Mouse (Mus musculus) liver, postnatal 0 days (tissue): ENCODE data around the gene Vmn1r235. TPM values are rescaled to one million over a fixed set of nuclear protein-coding genes. Genes with fewer than 3 reads are reported as not detected.
"Not testable (repeated sequence)": the region's sequence is repeated elsewhere in the genome, so short reads cannot be mapped to it uniquely, and the experiment has no call there.

Experiments
- ATAC-seq: fragments of 200-750 bp; cut with Nextera tagmentation; 2 replicates; pipeline ENCODE4 v1.8.0; 2017; ENCODE audit warnings: mild to moderate bottlenecking, moderate library complexity
- DNase-seq: peaks from one replicate; pipeline ENCODE4 v3.0.0-alpha.2; 2016
- H3K27ac ChIP-seq: fragments of 300-500 bp; sonication (generic); 2 replicates; pipeline ENCODE4 v1.5.1; 2014; ENCODE audit warnings: antibody characterized with exemption, moderate library complexity, mild to moderate bottlenecking, low read depth
- H3K27me3 ChIP-seq: fragments of 300-500 bp; sonication (generic); 2 replicates; pipeline ENCODE4 v1.6.1; 2014; ENCODE audit warnings: low read length, control low read depth, mixed read lengths; ENCODE audit not compliant: insufficient read depth
- H3K36me3 ChIP-seq: fragments of 300-500 bp; sonication (generic); replicated peaks from 2 replicates; pipeline ENCODE4 v1.6.1; 2014; ENCODE audit warnings: mild to moderate bottlenecking, control low read depth, low read length, moderate library complexity, mixed read lengths; ENCODE audit not compliant: insufficient read depth
- H3K4me1 ChIP-seq: fragments of 300-500 bp; sonication (generic); 2 replicates; pipeline ENCODE4 v1.6.1; 2014; ENCODE audit warnings: antibody characterized with exemption, mild to moderate bottlenecking, control low read depth; ENCODE audit not compliant: insufficient read depth
- H3K4me2 ChIP-seq: fragments of 300-500 bp; sonication (generic); 2 replicates; pipeline ENCODE4 v1.6.1; 2014; ENCODE audit warnings: low read depth, mild to moderate bottlenecking, low read length, moderate library complexity, mixed read lengths
- H3K4me3 ChIP-seq: fragments of 300-500 bp; sonication (generic); 2 replicates; pipeline ENCODE4 v1.5.1; 2014; ENCODE audit warnings: low read depth, low read length
- H3K9ac ChIP-seq: fragments of 300-500 bp; sonication (generic); replicated peaks from 2 replicates; pipeline ENCODE4 v1.6.1; 2014; ENCODE audit warnings: mild to moderate bottlenecking, moderate library complexity
- H3K9me3 ChIP-seq: fragments of 300-500 bp; sonication (generic); 2 replicates; pipeline ENCODE4 v1.6.1; 2016; ENCODE audit warnings: mild to moderate bottlenecking, control low read depth, low read length, mixed read lengths
- CTCF ChIP-seq: sonication (generic); IDR thresholded peaks from 2 replicates; pipeline ENCODE4 v1.5.1; 2016; ENCODE audit warnings: antibody characterized with exemption, low read depth
- EP300 ChIP-seq: IDR thresholded peaks from 2 replicates; pipeline ENCODE4 v1.6.1; 2016; ENCODE audit warnings: antibody characterized with exemption, low read depth, mild to moderate bottlenecking
- WGBS: fragments of 180-500 bp; shearing (Covaris S2); extraction: QIAGEN DNeasy Blood & Tissue Kit; methylation state at CpG from one replicate; pipeline ENCODE4 v1.1.7; 2014; ENCODE audit not compliant: insufficient replicate concordance; 5-methylcytosine and 5-hydroxymethylcytosine counted together
- polyA plus RNA-seq: library from polyadenylated mRNA; unstranded; fragments of >200 nt; fragmentation: Nextera tagmentation; extraction: Ambion mirVana; gene quantifications from 2 replicates; pipeline ENCODE4 v1.2.1, GENCODE M21; 2015

The Vmn1r235 gene
- not detected in 2 replicates for polyA plus RNA-seq

- ATAC-seq, result no peak
- H3K4me1 ChIP-seq, result no peaks in the 10 kb centered on the region
- no peaks in the 10 kb centered on the region for H3K27me3 ChIP-seq
- DNase-seq, result no peak
- no peak within 1 kb of the TSS for H3K4me2 ChIP-seq
- TF ChIP-seq EP300 (no peak), CTCF (no peak)
- H3K27ac ChIP-seq, result no peak within 1 kb of the TSS
- no peak within 1 kb of the TSS for H3K4me3 ChIP-seq
- no peaks in the 10 kb centered on the region for H3K9me3 ChIP-seq
- no peaks in the 10 kb centered on the region for H3K36me3 ChIP-seq
- no peak within 1 kb of the TSS for H3K9ac ChIP-seq
Measured at GRCm38 (mm10) chr17:21256111-21256510, at the start of gene Vmn1r235. Gene Vmn1r235, plus strand, starts transcription at chr17:21256411.

- not testable (repeated sequence) for DNase-seq, H3K4me1 ChIP-seq, H3K27ac ChIP-seq, ATAC-seq, H3K4me2 ChIP-seq, H3K9ac ChIP-seq, H3K4me3 ChIP-seq, H3K27me3 ChIP-seq, H3K9me3 ChIP-seq, H3K36me3 ChIP-seq
- WGBS, result 86% methylated on average over 1 of the region's 1 CpGs
Measured at GRCm38 (mm10) chr17:21211081-21211480, 45.1 kb upstream of the Vmn1r235 start.

DNA sequence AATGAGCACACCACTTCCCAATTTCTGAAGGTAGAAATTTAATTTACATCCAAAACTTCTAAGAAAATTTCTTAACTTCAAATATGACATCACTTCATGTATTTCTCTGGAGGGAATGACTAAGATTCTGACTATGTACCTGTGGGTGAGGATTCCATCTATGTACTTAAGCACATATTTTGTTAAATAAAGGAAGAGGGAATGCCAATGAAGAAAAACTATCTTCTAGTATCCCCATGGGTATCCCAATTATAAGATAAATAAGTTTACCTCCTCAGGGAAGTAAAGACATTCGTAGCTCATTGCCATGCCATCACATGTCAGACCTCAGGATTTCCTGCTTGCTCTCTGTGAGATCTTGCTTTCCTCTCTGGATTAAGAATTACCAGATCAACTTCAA lies 30.4 kb upstream of the Vmn1r235 start, which contains the start of gene Vmn1r234:
Vmn1r234 (plus strand) TSS at position 301 of the 400 bp plus-strand sequence.
- H3K27ac ChIP-seq, result no peak within 1 kb of the TSS
- H3K27me3 ChIP-seq, result no peaks in the 10 kb centered on the region
- no peak within 1 kb of the TSS for H3K4me2 ChIP-seq
- no peak within 1 kb of the TSS for H3K9ac ChIP-seq
- H3K4me3 ChIP-seq, result no peak within 1 kb of the TSS
- H3K9me3 ChIP-seq, result no peaks in the 10 kb centered on the region
- H3K36me3 ChIP-seq, result no peaks in the 10 kb centered on the region
- WGBS, result 71% methylated on average over 1 of the region's 1 CpGs
- no peak for TF ChIP-seq CTCF
- TF ChIP-seq EP300, result no peak
- no peak for ATAC-seq
- DNase-seq, result no peak
- no peaks in the 10 kb centered on the region for H3K4me1 ChIP-seq

DNA sequence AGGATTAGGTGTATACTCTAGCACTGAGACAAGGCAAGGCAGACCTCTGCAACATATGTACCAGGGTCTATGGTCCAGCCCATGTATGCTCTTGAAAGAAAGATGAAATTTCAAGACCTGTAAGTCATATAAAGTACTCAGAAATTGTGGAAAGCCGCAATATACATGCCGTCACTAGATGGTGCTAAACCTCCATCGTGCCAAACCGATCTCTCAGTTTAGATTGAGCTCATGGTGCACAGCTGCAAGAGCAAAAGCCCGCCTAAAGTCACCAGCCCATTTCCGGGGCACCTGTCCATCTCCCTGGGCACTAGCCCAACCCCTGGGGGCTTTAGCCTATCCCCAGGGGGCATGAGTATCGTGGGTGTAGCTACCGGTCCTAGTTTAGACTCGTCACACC lies 24.6 kb upstream of the Vmn1r235 start:
- no peak overlapping the region for H3K4me3 ChIP-seq
- 0 out of 2 replicates have a peak, but pooled peaks have one; percentile 5 for ATAC-seq
- TF ChIP-seq EP300 (no peak), CTCF (peak; percentile 70)

GRCm38 (mm10) chr17:21272103-21272502 lies 15.9 kb downstream of the Vmn1r235 start:
- Histone ChIP-seq H3K4me2 (no peak overlapping the region), H3K9ac (no peak overlapping the region), H3K9me3 (no peaks in the 10 kb centered on the region), H3K27ac (no peak overlapping the region), H3K4me1 (no peaks in the 10 kb centered on the region), H3K4me3 (no peak overlapping the region), H3K27me3 (no peaks in the 10 kb centered on the region), H3K36me3 (no peaks in the 10 kb centered on the region)
- TF ChIP-seq CTCF, result peak; percentile 63
- no peak for TF ChIP-seq EP300
- ATAC-seq (peak; percentile 31; the same call in 1 of the 2 replicates), DNase-seq (no peak)
- 15% methylated on average over 4 of the region's 4 CpGs for WGBS

More for the DNA sequence above, 24.6 kb upstream of the Vmn1r235 start:
- Histone ChIP-seq H3K36me3 (no peaks in the 10 kb centered on the region), H3K9me3 (no peaks in the 10 kb centered on the region), H3K4me2 (no peak overlapping the region), H3K4me1 (no peaks in the 10 kb centered on the region), H3K9ac (no peak overlapping the region), H3K27me3 (no peaks in the 10 kb centered on the region), H3K27ac (no peak overlapping the region)
- peak; percentile 55 for DNase-seq
- 22% methylated on average over 9 of the region's 9 CpGs for WGBS

- H3K36me3 ChIP-seq, result no peaks in the 10 kb centered on the region
- H3K9me3 ChIP-seq, result no peaks in the 10 kb centered on the region
- no peak within 1 kb of the TSS for H3K4me3 ChIP-seq
- DNase-seq, result no peak
- no peak within 1 kb of the TSS for H3K27ac ChIP-seq
- no peak for ATAC-seq
- 66% methylated on average over 3 of the region's 3 CpGs for WGBS
- no peak within 1 kb of the TSS for H3K4me2 ChIP-seq
- TF ChIP-seq EP300, result no peak
- TF ChIP-seq CTCF, result no peak
- no peaks in the 10 kb centered on the region for H3K27me3 ChIP-seq
- no peak within 1 kb of the TSS for H3K9ac ChIP-seq
- no peaks in the 10 kb centered on the region for H3K4me1 ChIP-seq
Measured at GRCm38 (mm10) chr17:21282642-21283041, 26.4 kb downstream of the Vmn1r235 start, which contains the start of gene Vmn1r236. Gene Vmn1r236, plus strand, starts transcription at chr17:21282942.

GRCm38 (mm10) chr17:21284395-21284794 lies 28.2 kb downstream of the Vmn1r235 start:
- no peak for ATAC-seq
- H3K9ac ChIP-seq, result no peak overlapping the region

More at GRCm38 (mm10) chr17:21284395-21284794, 28.2 kb downstream of the Vmn1r235 start:
- Histone ChIP-seq H3K4me3 (no peak overlapping the region), H3K36me3 (no peaks in the 10 kb centered on the region), H3K27ac (no peak overlapping the region), H3K4me2 (no peak overlapping the region), H3K4me1 (no peaks in the 10 kb centered on the region), H3K9me3 (no peaks in the 10 kb centered on the region), H3K27me3 (no peaks in the 10 kb centered on the region)
- DNase-seq, result no peak
- TF ChIP-seq EP300, result no peak
- TF ChIP-seq CTCF, result no peak
